Mouse (Mus musculus): Measurements from ENCODE around the gene Gm28635. TPM values are rescaled to one million over a fixed set of nuclear protein-coding genes. Genes with fewer than 3 reads are reported as not detected.
A peak's percentile ranks its signal among the peaks of the same experiment; 100 is the strongest.

Gene Gm28635
- polyA plus RNA-seq, 1 experiment from 2014 or later, result not detected

- no peak for ATAC-seq (ENCODE audit: insufficient number of reproducible peaks, insufficient read depth, low FRiP score, low TSS enrichment, low read depth)
- Histone ChIP-seq H3K36me3 (peaks cover 94% of the 10 kb centered on the region), H3K9me3 (no peaks in the 10 kb centered on the region), H3K4me2 (no peak overlapping the region), H3K9ac (no peak overlapping the region), H3K4me3 (no peak overlapping the region), H3K27ac (no peak overlapping the region), H3K27me3 (no peaks in the 10 kb centered on the region), H3K4me1 (no peaks in the 10 kb centered on the region)
- WGBS, result 95% methylated on average over 6 of the region's 6 CpGs
Measured at GRCm38 (mm10) chr2:84612764-84613163, 65.1 kb downstream of the Gm28635 start.

DNA sequence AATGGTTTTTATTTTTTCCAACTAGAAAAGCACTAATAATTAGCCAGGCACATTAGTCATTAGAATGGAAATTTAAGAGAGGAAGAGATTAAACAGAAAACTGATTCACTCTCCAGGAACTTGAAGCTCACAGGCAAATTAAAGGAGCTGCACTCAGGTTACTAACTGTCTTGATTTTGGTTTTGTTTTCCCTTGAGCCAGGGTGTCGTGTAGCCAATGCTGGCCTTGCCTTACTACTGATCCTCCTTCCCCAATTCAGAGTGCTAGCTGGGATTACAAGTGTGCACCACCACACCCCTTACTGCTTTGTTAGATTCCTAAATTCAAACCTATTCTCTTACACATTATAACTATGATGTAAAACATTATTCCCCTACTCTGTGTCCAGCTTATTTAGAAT, 70.0 kb downstream of the Gm28635 start:
- Histone ChIP-seq H3K4me1 (no peaks in the 10 kb centered on the region), H3K27ac (no peak overlapping the region), H3K9me3 (no peaks in the 10 kb centered on the region), H3K27me3 (no peaks in the 10 kb centered on the region), H3K36me3 (peaks cover 87% of the 10 kb centered on the region), H3K4me2 (no peak overlapping the region), H3K4me3 (no peak overlapping the region), H3K9ac (no peak overlapping the region)
- 59% methylated on average over 1 of the region's 1 CpGs for WGBS
- no peak for ATAC-seq (ENCODE audit: insufficient number of reproducible peaks, insufficient read depth, low FRiP score, low TSS enrichment, low read depth)

GRCm38 (mm10) chr2:84600977-84601376, 76.9 kb downstream of the Gm28635 start:
- ATAC-seq (ENCODE audit: insufficient number of reproducible peaks, insufficient read depth, low FRiP score, low TSS enrichment, low read depth), result no peak
- no peak overlapping the region for H3K4me3 ChIP-seq
- no peaks in the 10 kb centered on the region for H3K4me1 ChIP-seq
- no peaks in the 10 kb centered on the region for H3K27me3 ChIP-seq
- peaks cover 82% of the 10 kb centered on the region for H3K36me3 ChIP-seq
- H3K4me2 ChIP-seq, result no peak overlapping the region
- WGBS, result 60% methylated on average over 2 of the region's 2 CpGs
- no peak overlapping the region for H3K27ac ChIP-seq
- no peaks in the 10 kb centered on the region for H3K9me3 ChIP-seq
- H3K9ac ChIP-seq, result no peak overlapping the region

DNA sequence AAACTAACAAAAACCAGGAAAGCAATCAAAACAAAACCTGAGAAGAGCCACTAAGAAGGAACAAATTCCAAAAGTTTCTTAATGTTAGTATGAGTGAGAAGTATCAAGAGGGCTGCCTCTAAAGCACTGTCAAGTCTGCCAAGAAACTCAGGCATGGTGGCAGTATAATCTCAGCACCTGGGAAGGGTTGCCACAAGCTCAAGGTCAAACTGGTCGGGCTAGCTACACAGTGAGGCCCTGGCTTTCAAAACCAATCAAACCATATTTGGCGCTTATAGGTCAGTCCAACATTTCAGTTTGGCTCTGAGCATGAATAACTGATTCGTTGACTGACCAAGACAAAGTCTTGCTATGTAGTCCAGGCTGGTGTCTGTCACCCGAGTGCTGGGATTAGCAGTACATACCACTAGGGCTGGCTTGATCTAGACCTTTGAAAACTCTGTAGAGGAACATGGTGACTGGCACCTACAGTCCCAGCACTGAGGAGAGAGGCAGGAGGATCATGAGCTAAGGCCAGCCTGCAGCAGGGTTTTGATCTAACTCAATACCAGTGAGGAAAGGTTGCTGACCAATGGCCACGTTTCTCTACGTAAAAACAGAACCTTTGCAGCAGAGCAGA, 78.5 kb downstream of the Gm28635 start:
- Histone ChIP-seq H3K27me3 (no peaks in the 10 kb centered on the region), H3K27ac (no peak overlapping the region), H3K9ac (no peak overlapping the region), H3K4me3 (no peak overlapping the region), H3K36me3 (peaks cover 73% of the 10 kb centered on the region), H3K9me3 (no peaks in the 10 kb centered on the region), H3K4me2 (no peak overlapping the region), H3K4me1 (no peaks in the 10 kb centered on the region)
- 92% methylated on average over 6 of the region's 6 CpGs for WGBS
- ATAC-seq (ENCODE audit: insufficient number of reproducible peaks, insufficient read depth, low FRiP score, low TSS enrichment, low read depth), result no peak

- no peak overlapping the region for H3K9ac ChIP-seq
- no peak overlapping the region for H3K27ac ChIP-seq
- ATAC-seq (ENCODE audit: insufficient number of reproducible peaks, insufficient read depth, low FRiP score, low TSS enrichment, low read depth), result no peak
- no peak overlapping the region for H3K4me3 ChIP-seq
- 97% methylated on average over 1 of the region's 1 CpGs for WGBS
- no peaks in the 10 kb centered on the region for H3K4me1 ChIP-seq
- H3K27me3 ChIP-seq, result no peaks in the 10 kb centered on the region
- H3K36me3 ChIP-seq, result peaks cover 63% of the 10 kb centered on the region
- no peak overlapping the region for H3K4me2 ChIP-seq
- H3K9me3 ChIP-seq, result no peaks in the 10 kb centered on the region
Measured at GRCm38 (mm10) chr2:84597123-84597522, 80.7 kb downstream of the Gm28635 start.

DNA sequence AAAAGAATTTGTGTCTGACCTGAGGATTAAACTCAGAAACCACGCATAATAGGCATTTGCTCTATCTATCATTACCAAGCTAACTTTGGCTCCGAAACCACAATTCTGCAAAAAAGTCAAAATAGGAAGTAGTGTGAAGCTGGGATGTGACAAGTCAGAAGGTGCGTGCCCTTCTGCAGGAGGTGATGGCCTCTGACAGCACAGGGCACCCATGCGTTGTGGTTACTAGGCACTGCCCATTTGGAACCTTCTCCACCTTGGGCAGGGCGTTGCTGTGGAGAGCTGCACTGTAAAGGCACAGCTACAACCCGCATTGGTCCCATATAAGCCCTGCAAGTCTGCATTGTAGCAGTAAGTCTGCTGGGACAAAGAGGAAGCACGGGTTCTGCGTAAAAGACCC, 85.0 kb downstream of the Gm28635 start:
- H3K27ac ChIP-seq, result no peak overlapping the region
- H3K36me3 ChIP-seq, result peaks cover 51% of the 10 kb centered on the region
- H3K4me1 ChIP-seq, result no peaks in the 10 kb centered on the region
- no peak for ATAC-seq (ENCODE audit: insufficient number of reproducible peaks, insufficient read depth, low FRiP score, low TSS enrichment, low read depth)
- H3K27me3 ChIP-seq, result no peaks in the 10 kb centered on the region
- 96% methylated on average over 8 of the region's 8 CpGs for WGBS
- H3K9ac ChIP-seq, result no peak overlapping the region
- no peak overlapping the region for H3K4me2 ChIP-seq
- H3K9me3 ChIP-seq, result 0 out of 2 replicates have a peak, but pooled peaks cover 5% of the 10 kb centered on the region
- H3K4me3 ChIP-seq, result no peak overlapping the region

DNA sequence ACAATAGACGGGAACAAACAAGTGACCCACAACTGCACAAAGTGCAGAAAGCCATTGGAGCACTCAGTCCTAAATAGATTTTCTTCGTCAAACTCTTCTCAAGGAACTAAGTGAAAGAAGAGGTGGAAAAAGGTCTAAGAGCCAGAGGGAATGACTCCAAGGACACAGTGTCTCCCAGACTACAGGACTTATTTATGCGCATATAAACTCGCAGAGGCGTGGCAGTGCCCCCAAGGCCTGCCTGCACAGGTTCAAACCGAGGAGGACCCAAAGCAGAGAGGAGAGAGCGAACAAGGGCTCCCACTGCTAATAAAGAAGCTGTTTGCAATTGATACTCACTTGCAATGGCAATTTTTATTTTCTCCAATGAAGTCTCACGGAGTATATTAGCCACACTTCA, 92.1 kb downstream of the Gm28635 start:
- no peak for ATAC-seq (ENCODE audit: insufficient number of reproducible peaks, insufficient read depth, low FRiP score, low TSS enrichment, low read depth)
- no peaks in the 10 kb centered on the region for H3K27me3 ChIP-seq
- H3K9ac ChIP-seq, result no peak overlapping the region

GRCm38 (mm10) chr2:84582286-84582685, 95.6 kb downstream of the Gm28635 start:
- Histone ChIP-seq H3K36me3 (peaks cover 14% of the 10 kb centered on the region), H3K9me3 (no peaks in the 10 kb centered on the region; the same call in 1 of the 2 replicates), H3K9ac (no peak overlapping the region), H3K4me2 (no peak overlapping the region), H3K4me1 (0 out of 2 replicates have a peak, but pooled peaks cover 4% of the 10 kb centered on the region), H3K4me3 (no peak overlapping the region), H3K27ac (0 out of 2 replicates have a peak overlapping the region, but pooled peaks have one; percentile 28), H3K27me3 (no peaks in the 10 kb centered on the region)
- 57% methylated on average over 5 of the region's 5 CpGs for WGBS
- no peak for ATAC-seq (ENCODE audit: insufficient number of reproducible peaks, insufficient read depth, low FRiP score, low TSS enrichment, low read depth)

More for the DNA sequence above, 92.1 kb downstream of the Gm28635 start:
- Histone ChIP-seq H3K27ac (no peak overlapping the region), H3K4me1 (0 out of 2 replicates have a peak, but pooled peaks cover 4% of the 10 kb centered on the region), H3K4me3 (no peak overlapping the region), H3K4me2 (no peak overlapping the region), H3K9me3 (0 out of 2 replicates have a peak, but pooled peaks cover 5% of the 10 kb centered on the region), H3K36me3 (peaks cover 23% of the 10 kb centered on the region)
- 82% methylated on average over 8 of the region's 8 CpGs for WGBS

GRCm38 (mm10) chr2:84581208-84581607, 96.6 kb downstream of the Gm28635 start:
- no peak for ATAC-seq (ENCODE audit: insufficient number of reproducible peaks, insufficient read depth, low FRiP score, low TSS enrichment, low read depth)
- Histone ChIP-seq H3K36me3 (peaks cover 14% of the 10 kb centered on the region), H3K27me3 (no peaks in the 10 kb centered on the region), H3K9me3 (no peaks in the 10 kb centered on the region; the same call in 1 of the 2 replicates), H3K9ac (no peak overlapping the region), H3K4me3 (no peak overlapping the region), H3K4me1 (0 out of 2 replicates have a peak, but pooled peaks cover 4% of the 10 kb centered on the region), H3K4me2 (no peak overlapping the region), H3K27ac (no peak overlapping the region)
- 81% methylated on average over 2 of the region's 3 CpGs for WGBS

DNA sequence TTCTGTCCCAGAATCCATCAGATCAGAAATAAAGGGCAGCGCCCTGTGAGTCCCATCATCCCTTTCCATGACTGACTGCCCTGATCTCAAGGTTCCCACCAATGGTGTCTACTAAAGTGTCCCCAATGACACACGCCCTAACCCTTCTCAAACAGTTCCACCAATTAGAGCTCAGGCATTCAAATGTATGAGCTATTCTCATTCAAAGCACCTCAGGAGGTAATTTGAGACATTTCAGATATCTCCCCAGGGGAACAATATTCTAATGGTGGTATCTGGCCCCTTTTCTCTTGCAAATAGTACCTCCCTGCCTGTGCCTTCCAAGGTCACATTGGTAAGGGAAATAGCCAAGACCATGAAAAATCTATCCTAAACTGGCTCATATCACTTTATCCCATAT, 98.5 kb downstream of the Gm28635 start:
- Histone ChIP-seq H3K9me3 (no peaks in the 10 kb centered on the region; the same call in 1 of the 2 replicates), H3K9ac (no peak overlapping the region), H3K4me3 (no peak overlapping the region), H3K4me1 (0 out of 2 replicates have a peak, but pooled peaks cover 4% of the 10 kb centered on the region), H3K4me2 (no peak overlapping the region), H3K27ac (no peak overlapping the region), H3K36me3 (peaks cover 9% of the 10 kb centered on the region), H3K27me3 (no peaks in the 10 kb centered on the region)
- no peak for ATAC-seq (ENCODE audit: insufficient number of reproducible peaks, insufficient read depth, low FRiP score, low TSS enrichment, low read depth)
- WGBS, result 95% methylated on average over 2 of the region's 2 CpGs

DNA sequence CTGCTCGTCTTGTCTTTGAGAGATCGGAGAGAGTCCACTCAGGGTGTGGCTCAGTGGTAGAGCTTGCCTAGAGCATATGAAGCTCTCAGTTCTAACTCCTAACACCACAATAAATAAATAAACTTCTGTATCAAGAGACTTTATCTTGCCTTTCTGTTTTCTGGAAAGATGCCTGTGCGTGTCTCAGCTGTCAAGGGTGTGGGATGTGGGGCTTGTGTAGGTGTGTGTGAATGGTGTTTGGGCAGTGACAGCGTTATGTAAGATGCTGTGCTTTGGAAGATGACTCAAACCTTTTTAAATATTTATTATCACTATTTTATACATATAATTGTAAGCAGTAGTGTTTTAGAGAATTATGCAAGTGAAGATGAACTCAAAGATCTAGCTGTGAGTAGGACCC, 103.7 kb downstream of the Gm28635 start:
- WGBS, result 88% methylated on average over 4 of the region's 4 CpGs
- Histone ChIP-seq H3K27me3 (no peaks in the 10 kb centered on the region), H3K9ac (no peak overlapping the region), H3K4me3 (no peak overlapping the region), H3K4me2 (no peak overlapping the region), H3K4me1 (no peaks in the 10 kb centered on the region), H3K36me3 (peaks cover 7% of the 10 kb centered on the region), H3K27ac (no peak overlapping the region), H3K9me3 (no peaks in the 10 kb centered on the region; the same call in 1 of the 2 replicates)
- ATAC-seq (ENCODE audit: insufficient number of reproducible peaks, insufficient read depth, low FRiP score, low TSS enrichment, low read depth), result no peak

DNA sequence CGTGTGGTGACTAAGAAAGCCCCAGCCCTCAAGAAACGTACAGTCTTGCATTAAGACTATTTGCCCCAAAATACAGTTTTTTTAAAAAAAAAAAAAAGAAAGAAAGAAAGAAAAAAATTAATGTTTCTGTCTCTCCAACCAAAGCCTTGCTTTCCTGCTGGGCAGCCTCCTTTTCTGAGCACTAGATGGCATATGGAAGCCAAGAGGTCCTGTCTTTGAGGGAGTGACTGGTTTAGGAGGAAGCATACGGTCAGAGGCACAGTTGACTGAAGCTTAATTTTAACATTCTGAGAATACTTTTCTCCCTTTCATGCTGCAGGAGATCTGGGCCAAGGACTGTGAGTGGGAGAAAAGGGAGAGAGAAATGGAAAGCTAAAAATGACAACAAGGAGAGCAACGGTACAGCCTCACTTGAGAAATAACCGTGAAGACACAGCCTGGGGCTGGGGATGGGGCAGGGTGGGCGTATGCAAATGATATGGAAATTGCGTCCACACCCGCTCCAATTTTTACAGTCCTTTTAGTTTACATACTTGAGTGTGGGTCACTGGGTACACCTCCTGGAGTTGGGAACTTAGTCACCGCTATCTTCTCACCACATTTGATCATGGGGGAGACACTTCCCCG, 120.8 kb downstream of the Gm28635 start:
- no peak for ATAC-seq (ENCODE audit: insufficient number of reproducible peaks, insufficient read depth, low FRiP score, low TSS enrichment, low read depth)
- H3K36me3 ChIP-seq, result no peaks in the 10 kb centered on the region
- H3K27ac ChIP-seq, result 0 out of 2 replicates have a peak overlapping the region, but pooled peaks have one; percentile 3
- H3K4me1 ChIP-seq, result peaks cover 5% of the 10 kb centered on the region
- no peaks in the 10 kb centered on the region for H3K27me3 ChIP-seq
- H3K9me3 ChIP-seq, result no peaks in the 10 kb centered on the region
- 48% methylated on average over 10 of the region's 10 CpGs for WGBS
- H3K9ac ChIP-seq, result no peak overlapping the region
- H3K4me3 ChIP-seq, result 0 out of 2 replicates have a peak overlapping the region, but pooled peaks have one; percentile 6
- H3K4me2 ChIP-seq, result peak overlapping the region; percentile 35

Data from embryonic facial prominence, embryonic 13.5 days (tissue).